7 mouse cellular contexts compared by ENCODE assay signal in the genomic region with DNA sequence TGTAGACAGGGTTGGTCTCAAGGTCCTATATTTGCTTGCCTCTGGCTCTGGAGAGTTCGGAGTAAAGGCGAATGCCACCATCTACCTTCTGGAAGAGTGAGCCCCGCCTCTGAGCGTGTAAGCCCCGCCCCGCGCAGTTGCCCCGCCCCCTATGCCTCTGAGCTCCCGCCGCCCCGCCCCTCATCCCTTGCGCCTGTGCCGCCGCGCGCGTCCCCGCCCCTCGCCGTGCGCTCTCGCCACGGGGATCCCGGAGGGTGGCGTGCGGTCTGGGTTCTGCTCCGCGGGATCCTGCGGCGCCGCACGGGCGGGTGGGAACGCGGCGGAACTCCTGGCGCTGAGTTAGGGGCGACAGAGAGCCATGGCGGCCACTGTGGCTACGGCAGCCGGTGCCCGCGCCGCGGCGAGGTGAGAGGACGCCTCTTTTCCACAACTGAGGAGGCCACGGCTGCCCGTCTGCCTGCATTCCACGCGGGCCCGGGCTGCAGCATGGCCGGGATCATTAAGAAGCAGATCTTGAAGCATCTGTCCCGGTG. TPM values are rescaled to one million over a fixed set of nuclear protein-coding genes. Genes with fewer than 3 reads are reported as not detected.
DNase-seq lines count a peak whose midpoint lies in the region; ATAC-seq lines count a peak whose summit lies in the region.

A gene (plus strand): TSS at position 177 of the 533 bp plus-strand sequence.

- H3K27me3 ChIP-seq in embryonic facial prominence, embryonic 10.5 days (replicated peaks; ENCODE audit: low read depth, poor library complexity, severe bottlenecking), result no peaks in the 10 kb centered on the region
- no peaks in the 10 kb centered on the region for H3K27me3 ChIP-seq in midbrain, embryonic 11.5 days (ENCODE audit: control insufficient read depth, insufficient read depth, low read length)

- intact Hi-C loops in left cerebral cortex, postnatal 4 days (cut with DNase I), result no loop called here

- peak within 1 kb of the TSS; percentile 83 for H3K4me2 ChIP-seq in midbrain, embryonic 11.5 days

- peak; percentile 82 for ATAC-seq in granulocyte monocyte progenitor cell, adult 5-6 weeks (replicated peaks; ENCODE audit: poor library complexity, severe bottlenecking)
- ATAC-seq in midbrain, embryonic 11.5 days (ENCODE audit: low FRiP score), result peak; percentile 83

- DNase-seq in adrenal gland, postnatal 14 days, result peak; percentile 93
- peak; percentile 92 for DNase-seq in embryonic facial prominence, embryonic 10.5 days (ENCODE audit: low spot score)
- peak; percentile 75 for DNase-seq in kidney, adult 11 months
- peak; percentile 88 for DNase-seq in left cerebral cortex, postnatal 4 days
- DNase-seq in midbrain, embryonic 11.5 days (ENCODE audit: low spot score, missing footprints), result peak; percentile 99
- DNase-seq in skeletal muscle tissue, adult 2 months (ENCODE audit: low read depth, low spot score), result peak; percentile 62

- H3K27ac ChIP-seq in embryonic facial prominence, embryonic 10.5 days (replicated peaks), result peak within 1 kb of the TSS; percentile 94
- H3K27ac ChIP-seq in midbrain, embryonic 11.5 days (ENCODE audit: low read depth, low read length), result peak within 1 kb of the TSS; percentile 53

- H3K4me1 ChIP-seq in embryonic facial prominence, embryonic 10.5 days, result peaks cover 33% of the 10 kb centered on the region
- peaks cover 17% of the 10 kb centered on the region for H3K4me1 ChIP-seq in midbrain, embryonic 11.5 days (ENCODE audit: control insufficient read depth, insufficient read depth, low read length)

- H3K36me3 ChIP-seq in embryonic facial prominence, embryonic 10.5 days (replicated peaks), result peaks cover 38% of the 10 kb centered on the region
- H3K36me3 ChIP-seq in midbrain, embryonic 11.5 days (ENCODE audit: control insufficient read depth, insufficient read depth, low read length), result peaks cover 7% of the 10 kb centered on the region; the same call in 1 of the 2 replicates

- peak within 1 kb of the TSS; percentile 92 for H3K4me3 ChIP-seq in embryonic facial prominence, embryonic 10.5 days
- peak within 1 kb of the TSS; percentile 88 for H3K4me3 ChIP-seq in midbrain, embryonic 11.5 days (ENCODE audit: low read depth, low read length)

- no peaks in the 10 kb centered on the region for H3K9me3 ChIP-seq in embryonic facial prominence, embryonic 10.5 days
- H3K9me3 ChIP-seq in midbrain, embryonic 11.5 days (ENCODE audit: control insufficient read depth, low read length), result no peaks in the 10 kb centered on the region

- peak within 1 kb of the TSS; percentile 90 for H3K9ac ChIP-seq in midbrain, embryonic 11.5 days (ENCODE audit: low read length)

- under 1% methylated on average over 54 of the region's 54 CpGs for WGBS in embryonic facial prominence, embryonic 10.5 days
- 1% methylated on average over 45 of the region's 54 CpGs for WGBS in midbrain, embryonic 11.5 days

RNA-seq across cellular contexts. Expression of the gene that starts here (rescaled TPM):
- total RNA-seq in adrenal gland, postnatal 14 days (2021), result 24.4 and 29.9 TPM in 2 replicates
- 9.5 and 10.3 TPM in 2 replicates for polyA plus RNA-seq in embryonic facial prominence, embryonic 10.5 days (2016; fragmentation: Nextera tagmentation; extraction: Ambion mirVana)
- total RNA-seq in granulocyte monocyte progenitor cell, adult 5-6 weeks (2014; fragmentation: Nextera tagmentation), result 13.6 and 19.4 TPM in 2 replicates
- total RNA-seq in granulocyte monocyte progenitor cell, adult 5-6 weeks (2017), result 6.7 and 6.9 TPM in 2 replicates
- 10 to 100 TPM; 25.6 to 29.4 TPM for total RNA-seq in left cerebral cortex, postnatal 4 days (2021)
- polyA plus RNA-seq in midbrain, embryonic 11.5 days (2014; fragmentation: Nextera tagmentation; extraction: Ambion mirVana), result 4.9 TPM in 2 replicates

Comparison
In these comparisons a context has a peak if more than half of its experiments do, and no peak if none do; other contexts are left out.
1. Peak in every context shown above with its lines: DNase-seq, ATAC-seq, H3K4me3 ChIP-seq and H3K27ac ChIP-seq.